Comparison of ENCODE assay signal across 7 mouse cellular contexts in the genomic region with DNA sequence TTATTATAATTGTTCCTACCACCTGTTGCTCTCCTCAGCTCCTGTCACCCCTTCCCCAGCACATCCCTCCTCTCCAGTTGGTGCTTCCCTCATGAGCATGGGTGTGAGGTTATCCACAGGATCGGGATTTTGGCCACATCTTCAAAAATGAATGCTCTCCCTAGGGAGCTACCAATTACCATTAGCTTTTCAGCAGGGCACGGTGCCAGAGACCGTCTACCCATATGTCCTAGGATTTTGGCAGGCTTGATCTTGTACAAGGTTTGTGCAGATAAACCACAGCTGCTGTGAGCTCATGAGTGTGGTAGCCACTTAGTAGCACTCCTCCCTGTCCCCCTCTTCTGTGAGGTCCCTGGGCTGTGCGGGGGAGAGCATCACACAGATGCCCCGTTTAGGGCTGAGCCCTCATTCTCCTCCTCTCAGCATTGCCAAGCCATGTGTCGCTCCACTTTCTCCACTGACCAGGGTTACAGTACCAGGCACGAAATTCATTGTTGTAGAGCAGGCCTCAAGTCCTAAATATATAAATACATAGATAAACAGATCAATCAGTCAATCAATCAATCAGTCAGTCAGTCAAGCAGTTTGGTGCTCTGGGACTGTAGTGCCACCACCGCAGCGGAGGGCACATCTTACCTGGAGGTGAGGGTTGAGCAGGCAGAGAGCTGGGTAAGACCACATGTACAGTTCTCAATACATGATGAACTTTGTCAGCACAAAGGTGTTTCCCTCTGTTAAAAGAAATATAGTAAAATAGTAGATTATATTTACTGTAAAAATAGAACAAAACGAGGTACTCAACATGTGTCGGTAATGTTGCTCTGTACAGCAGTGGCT. TPM values are rescaled to one million over a fixed set of nuclear protein-coding genes. Genes with fewer than 3 reads are reported as not detected.
A peak's percentile ranks its signal among the peaks of the same experiment; 100 is the strongest.
DNase-seq lines count a peak whose midpoint lies in the region; ATAC-seq lines count a peak whose summit lies in the region.

No protein-coding gene starts in this region.

- no peaks in the 10 kb centered on the region for H3K36me3 ChIP-seq in lung, embryonic 15.5 days
- H3K36me3 ChIP-seq in intestine, embryonic 14.5 days (ENCODE audit: control insufficient read depth, insufficient read depth, low read length), result no peaks in the 10 kb centered on the region
- H3K36me3 ChIP-seq in neural tube, embryonic 13.5 days, result 0 out of 2 replicates have a peak, but pooled peaks cover 5% of the 10 kb centered on the region

- no peaks in the 10 kb centered on the region for H3K9me3 ChIP-seq in lung, embryonic 15.5 days
- H3K9me3 ChIP-seq in intestine, embryonic 14.5 days (ENCODE audit: control insufficient read depth, low read length), result no peaks in the 10 kb centered on the region
- H3K9me3 ChIP-seq in neural tube, embryonic 13.5 days, result no peaks in the 10 kb centered on the region

- H3K27me3 ChIP-seq in lung, embryonic 15.5 days, result no peaks in the 10 kb centered on the region
- H3K27me3 ChIP-seq in intestine, embryonic 14.5 days (replicated peaks; ENCODE audit: control insufficient read depth, insufficient read depth, low read length), result no peaks in the 10 kb centered on the region
- no peaks in the 10 kb centered on the region for H3K27me3 ChIP-seq in neural tube, embryonic 13.5 days

- peak; percentile 83 for ATAC-seq in lung, embryonic 15.5 days (ENCODE audit: borderline replicate concordance, extremely low read depth, low FRiP score, low TSS enrichment)
- peak; percentile 50 for ATAC-seq in intestine, embryonic 14.5 days (replicated peaks; ENCODE audit: low FRiP score, low TSS enrichment, low read depth)
- peak; percentile 72 for ATAC-seq in neural tube, embryonic 13.5 days (ENCODE audit: low read depth)
- ATAC-seq in erythroid progenitor cell, adult 5-6 weeks (replicated peaks; ENCODE audit: low FRiP score, poor library complexity, severe bottlenecking), result no peak

- H3K9ac ChIP-seq in lung, embryonic 15.5 days, result no peak overlapping the region
- no peak overlapping the region for H3K9ac ChIP-seq in intestine, embryonic 14.5 days (ENCODE audit: low read length)
- no peak overlapping the region for H3K9ac ChIP-seq in neural tube, embryonic 13.5 days

- WGBS in lung, embryonic 15.5 days, result 64% methylated on average over 11 of the region's 11 CpGs
- 77% methylated on average over 11 of the region's 11 CpGs for WGBS in intestine, embryonic 14.5 days
- WGBS in neural tube, embryonic 13.5 days, result 68% methylated on average over 11 of the region's 11 CpGs

- no peak overlapping the region for H3K4me3 ChIP-seq in lung, embryonic 15.5 days
- no peak overlapping the region for H3K4me3 ChIP-seq in intestine, embryonic 14.5 days (ENCODE audit: low read depth, low read length)
- H3K4me3 ChIP-seq in neural tube, embryonic 13.5 days, result no peak overlapping the region

- H3K27ac ChIP-seq in lung, embryonic 15.5 days, result no peak overlapping the region
- no peak overlapping the region for H3K27ac ChIP-seq in intestine, embryonic 14.5 days (ENCODE audit: low read depth)
- H3K27ac ChIP-seq in neural tube, embryonic 13.5 days (replicated peaks), result no peak overlapping the region

- no peak overlapping the region for H3K4me2 ChIP-seq in lung, embryonic 15.5 days
- H3K4me2 ChIP-seq in intestine, embryonic 14.5 days (ENCODE audit: low read length), result no peak overlapping the region
- H3K4me2 ChIP-seq in neural tube, embryonic 13.5 days, result no peak overlapping the region

- H3K4me1 ChIP-seq in lung, embryonic 15.5 days, result peaks cover 46% of the 10 kb centered on the region
- H3K4me1 ChIP-seq in intestine, embryonic 14.5 days (replicated peaks; ENCODE audit: control insufficient read depth, insufficient read depth, low read length), result peaks cover 17% of the 10 kb centered on the region
- H3K4me1 ChIP-seq in neural tube, embryonic 13.5 days (replicated peaks), result peaks cover 34% of the 10 kb centered on the region

- no peak for DNase-seq in lung, postnatal 36 days
- DNase-seq in cerebellum, adult 9-10 months, result peak; percentile 61
- no peak for DNase-seq in intestine, embryonic 14.5 days (ENCODE audit: low spot score)
- no peak for DNase-seq in thymus, postnatal 36 days

RNA-seq across cellular contexts. Expression of gene Usp6nl, which starts 27.0 kb away (rescaled TPM):
- 12.4 and 13.0 TPM in 2 replicates for polyA plus RNA-seq in lung, embryonic 15.5 days (2015; fragmentation: Nextera tagmentation; extraction: Ambion mirVana)
- 14.1 and 14.4 TPM in 2 replicates for polyA plus RNA-seq in intestine, embryonic 14.5 days (2014; fragmentation: Nextera tagmentation; extraction: Ambion mirVana)
- polyA plus RNA-seq in neural tube, embryonic 13.5 days (2015; fragmentation: Nextera tagmentation; extraction: Ambion mirVana), result 7.9 and 9.3 TPM in 2 replicates
- total RNA-seq in erythroid progenitor cell, adult 5-6 weeks (2015; ENCODE audit: low replicate concordance), result 18.0 and 30.3 TPM in 2 replicates
- 26.6 and 47.0 TPM in 2 replicates for total RNA-seq in erythroid progenitor cell, adult 5-6 weeks (2017; ENCODE audit: low replicate concordance)
